Mouse (Mus musculus) liver, embryonic 16.5 days (tissue): ENCODE results near the gene Rbm20. TPM values are rescaled to one million over a fixed set of nuclear protein-coding genes. Genes with fewer than 3 reads are reported as not detected.

ENCODE experiments used
- ATAC-seq: fragments of 200-750 bp; cut with Nextera tagmentation; 2 replicates; pipeline ENCODE4 v1.8.0; 2017; ENCODE audit warnings: low read depth, mild to moderate bottlenecking, moderate number of reproducible peaks, moderate library complexity
- H3K27ac ChIP-seq: fragments of 300-500 bp; sonication (generic); 2 replicates; pipeline ENCODE4 v1.5.1; 2014; ENCODE audit warnings: mild to moderate bottlenecking, low read length
- H3K27me3 ChIP-seq: fragments of 300-500 bp; sonication (generic); 2 replicates; pipeline ENCODE4 v1.6.1; 2014; ENCODE audit warnings: low read depth, low read length, mixed read lengths; ENCODE audit not compliant: control insufficient read depth, insufficient read depth
- H3K36me3 ChIP-seq: fragments of 300-500 bp; sonication (generic); 2 replicates; pipeline ENCODE4 v1.6.1; 2014; ENCODE audit warnings: mild to moderate bottlenecking; ENCODE audit not compliant: control insufficient read depth, insufficient read depth
- H3K4me1 ChIP-seq: fragments of 300-500 bp; sonication (generic); 2 replicates; pipeline ENCODE4 v1.6.1; 2014; ENCODE audit warnings: low read depth, low read length, mixed read lengths; ENCODE audit not compliant: control insufficient read depth
- H3K4me2 ChIP-seq: fragments of 300-500 bp; sonication (generic); 2 replicates; pipeline ENCODE4 v1.6.1; 2014; ENCODE audit warnings: low read depth, low read length, mixed read lengths
- H3K4me3 ChIP-seq: fragments of 300-500 bp; sonication (generic); 2 replicates; pipeline ENCODE4 v1.5.1; 2014; ENCODE audit warnings: low read depth, mild to moderate bottlenecking, low read length
- H3K9ac ChIP-seq: fragments of 300-500 bp; sonication (generic); 2 replicates; pipeline ENCODE4 v1.6.1; 2014; ENCODE audit warnings: low read depth, low read length
- H3K9me3 ChIP-seq: fragments of 300-500 bp; sonication (generic); replicated peaks from 2 replicates; pipeline ENCODE4 v1.6.1; 2016; ENCODE audit warnings: low read length; ENCODE audit not compliant: control insufficient read depth
- WGBS: fragments of 180-500 bp; shearing (Covaris S2); extraction: QIAGEN DNeasy Blood & Tissue Kit; methylation state at CpG from one replicate; pipeline ENCODE4 v1.1.7; 2014; ENCODE audit not compliant: insufficient replicate concordance; 5-methylcytosine and 5-hydroxymethylcytosine counted together
- polyA plus RNA-seq: library from polyadenylated mRNA; unstranded; fragments of >200 nt; fragmentation: Nextera tagmentation; extraction: Ambion mirVana; gene quantifications from 2 replicates; pipeline ENCODE4 v1.2.1, GENCODE M21; 2015

Rbm20 gene
- polyA plus RNA-seq, 1 experiment from 2014 or later: 0.25 TPM

DNA sequence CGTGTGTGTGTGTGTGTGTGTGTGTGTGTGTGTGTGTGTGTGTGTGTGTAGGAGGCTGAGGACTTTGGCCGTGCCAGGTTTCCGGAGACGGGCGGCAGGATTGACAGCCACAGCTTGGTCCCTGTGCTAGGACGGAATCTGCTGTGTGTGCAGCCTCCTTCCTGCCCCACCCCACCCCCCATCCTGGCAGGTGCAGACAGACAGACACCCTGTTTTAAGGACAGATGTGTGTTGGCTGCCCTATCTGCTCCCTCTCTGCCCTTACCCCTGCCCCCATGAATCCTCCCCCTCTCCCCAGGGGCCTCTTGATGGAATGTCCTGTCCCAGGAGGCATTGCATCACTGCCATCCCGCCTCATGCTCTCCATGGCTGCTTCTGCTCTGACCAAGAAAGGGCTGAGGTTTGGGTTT, 77.3 kb downstream of the Rbm20 start:
- ATAC-seq: 0 out of 2 replicates have a peak, but pooled peaks have one; percentile 19
- H3K27me3 ChIP-seq: no peaks in the 10 kb centered on the region
- no peak overlapping the region for H3K4me2 ChIP-seq
- H3K27ac ChIP-seq: no peak overlapping the region
- no peaks in the 10 kb centered on the region for H3K9me3 ChIP-seq
- H3K36me3 ChIP-seq: no peaks in the 10 kb centered on the region
- H3K4me3 ChIP-seq: no peak overlapping the region
- H3K4me1 ChIP-seq: no peaks in the 10 kb centered on the region
- no peak overlapping the region for H3K9ac ChIP-seq
- WGBS: 56% methylated on average over 7 of the region's 7 CpGs

DNA sequence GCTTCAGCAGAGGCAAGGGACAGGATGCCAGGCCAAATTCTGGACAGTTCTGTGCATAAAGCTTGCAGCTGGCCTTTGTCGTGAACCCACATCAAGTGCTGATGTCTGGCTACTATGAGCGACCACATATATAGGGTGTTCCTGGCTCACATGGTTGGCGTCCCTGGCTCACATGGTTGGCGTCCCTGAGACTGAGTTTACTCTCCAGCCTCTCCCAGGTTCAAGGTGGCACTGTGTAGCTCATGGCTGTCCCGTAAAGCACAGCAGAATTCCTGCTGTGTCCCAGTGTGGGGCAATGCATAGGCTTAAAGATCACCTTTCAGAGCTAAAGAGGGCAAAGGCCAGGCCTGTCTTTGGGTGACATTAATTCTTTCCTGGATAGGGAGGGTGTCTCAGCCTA, 78.2 kb downstream of the Rbm20 start:
- Histone ChIP-seq H3K4me3 (no peak overlapping the region), H3K36me3 (no peaks in the 10 kb centered on the region), H3K27ac (no peak overlapping the region), H3K9ac (no peak overlapping the region), H3K27me3 (no peaks in the 10 kb centered on the region), H3K4me2 (no peak overlapping the region), H3K4me1 (no peaks in the 10 kb centered on the region), H3K9me3 (no peaks in the 10 kb centered on the region)
- ATAC-seq: no peak
- 65% methylated on average over 5 of the region's 5 CpGs for WGBS

DNA sequence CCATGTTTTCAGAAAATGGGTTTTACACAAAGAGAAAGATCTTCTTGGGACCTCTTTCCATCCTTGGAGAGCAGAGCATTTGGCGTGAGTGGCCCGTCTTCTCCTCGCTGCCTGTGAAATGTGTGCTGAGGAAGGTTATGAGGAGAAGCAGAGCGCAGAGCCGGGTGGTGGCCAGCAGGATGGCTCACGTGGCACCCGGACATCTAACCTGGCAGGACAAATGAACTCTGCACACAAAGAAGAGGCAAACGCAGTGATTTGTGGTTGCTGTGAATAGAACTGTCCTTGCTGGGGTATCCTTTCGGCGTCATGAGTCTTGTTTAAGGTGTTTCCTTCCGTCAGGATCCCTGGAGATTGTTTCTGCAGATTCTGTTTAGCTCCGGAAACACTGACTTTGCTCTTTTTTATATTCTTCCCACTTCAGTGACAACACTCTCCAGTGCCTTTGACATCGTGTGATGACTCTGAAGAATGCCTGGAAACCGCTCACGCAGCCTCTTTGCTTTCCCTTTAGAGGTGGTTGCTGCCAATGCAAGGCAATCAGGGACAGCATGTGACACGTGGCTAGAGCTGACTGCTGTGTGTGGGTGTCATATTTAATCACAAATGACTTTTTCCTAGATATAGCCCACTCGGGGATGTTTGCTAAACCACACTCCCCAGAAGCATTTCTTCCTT, 80.5 kb downstream of the Rbm20 start:
- Histone ChIP-seq H3K36me3 (no peaks in the 10 kb centered on the region), H3K27me3 (no peaks in the 10 kb centered on the region), H3K9ac (no peak overlapping the region), H3K9me3 (no peaks in the 10 kb centered on the region), H3K27ac (no peak overlapping the region), H3K4me2 (no peak overlapping the region), H3K4me3 (no peak overlapping the region), H3K4me1 (no peaks in the 10 kb centered on the region)
- WGBS: 71% methylated on average over 17 of the region's 17 CpGs
- no peak for ATAC-seq

- Histone ChIP-seq H3K9me3 (no peaks in the 10 kb centered on the region), H3K4me1 (no peaks in the 10 kb centered on the region), H3K36me3 (no peaks in the 10 kb centered on the region), H3K27me3 (no peaks in the 10 kb centered on the region), H3K27ac (no peak overlapping the region), H3K9ac (no peak overlapping the region), H3K4me3 (no peak overlapping the region), H3K4me2 (no peak overlapping the region)
- no peak for ATAC-seq
- 54% methylated on average over 2 of the region's 2 CpGs for WGBS
Observed at GRCm38 (mm10) chr19:53758881-53759418, 81.8 kb downstream of the Rbm20 start.

DNA sequence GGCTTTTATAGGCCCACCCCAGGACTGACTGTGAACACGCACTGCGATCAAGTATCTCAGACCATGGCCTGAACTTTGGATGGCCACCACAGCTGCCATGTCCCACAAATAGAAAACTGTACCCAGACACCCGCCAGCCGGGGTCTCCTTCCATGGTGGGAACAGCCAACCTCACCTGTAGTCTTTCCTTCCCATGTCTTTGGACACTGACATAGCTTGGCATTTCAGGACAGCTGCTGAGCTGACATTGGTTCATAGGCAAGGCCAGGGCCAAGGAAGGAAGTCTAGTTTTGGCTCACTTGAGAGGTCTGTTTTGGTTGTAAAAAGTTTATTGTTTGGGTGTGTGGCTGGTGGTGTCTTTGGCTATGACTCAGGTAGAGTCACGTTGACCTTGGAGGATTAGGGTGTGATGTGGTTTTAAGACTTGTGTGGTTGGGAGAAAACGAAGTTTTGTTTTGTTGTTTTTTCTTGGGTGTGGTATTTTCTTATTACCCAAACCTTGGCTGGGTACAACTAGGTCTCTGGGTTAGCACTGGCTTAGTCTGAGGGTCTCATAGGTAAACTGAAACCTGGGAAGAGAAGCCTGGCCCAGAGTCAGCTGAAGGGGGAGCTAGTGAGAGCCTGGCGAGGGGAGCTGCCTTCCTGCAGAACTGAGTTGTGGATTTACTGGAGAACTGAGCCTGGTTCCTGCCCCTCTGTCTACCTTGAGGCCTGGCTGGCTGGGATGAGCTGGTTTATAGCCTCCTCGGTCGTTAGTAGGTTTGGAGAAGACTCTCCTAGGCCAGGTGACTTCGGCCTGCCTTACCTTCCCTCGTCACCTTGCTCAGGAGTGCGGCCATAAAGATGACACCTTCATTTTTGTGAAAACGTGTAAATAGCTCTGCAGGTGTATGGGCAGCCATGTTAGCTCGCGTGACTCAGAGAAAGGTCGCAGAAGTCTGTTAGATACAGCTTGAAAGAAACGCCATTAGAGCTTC, 83.3 kb downstream of the Rbm20 start:
- ATAC-seq: no peak
- 69% methylated on average over 17 of the region's 17 CpGs for WGBS
- Histone ChIP-seq H3K27ac (no peak overlapping the region), H3K9ac (no peak overlapping the region), H3K36me3 (no peaks in the 10 kb centered on the region), H3K4me2 (no peak overlapping the region), H3K27me3 (no peaks in the 10 kb centered on the region), H3K9me3 (no peaks in the 10 kb centered on the region), H3K4me3 (no peak overlapping the region), H3K4me1 (no peaks in the 10 kb centered on the region)

DNA sequence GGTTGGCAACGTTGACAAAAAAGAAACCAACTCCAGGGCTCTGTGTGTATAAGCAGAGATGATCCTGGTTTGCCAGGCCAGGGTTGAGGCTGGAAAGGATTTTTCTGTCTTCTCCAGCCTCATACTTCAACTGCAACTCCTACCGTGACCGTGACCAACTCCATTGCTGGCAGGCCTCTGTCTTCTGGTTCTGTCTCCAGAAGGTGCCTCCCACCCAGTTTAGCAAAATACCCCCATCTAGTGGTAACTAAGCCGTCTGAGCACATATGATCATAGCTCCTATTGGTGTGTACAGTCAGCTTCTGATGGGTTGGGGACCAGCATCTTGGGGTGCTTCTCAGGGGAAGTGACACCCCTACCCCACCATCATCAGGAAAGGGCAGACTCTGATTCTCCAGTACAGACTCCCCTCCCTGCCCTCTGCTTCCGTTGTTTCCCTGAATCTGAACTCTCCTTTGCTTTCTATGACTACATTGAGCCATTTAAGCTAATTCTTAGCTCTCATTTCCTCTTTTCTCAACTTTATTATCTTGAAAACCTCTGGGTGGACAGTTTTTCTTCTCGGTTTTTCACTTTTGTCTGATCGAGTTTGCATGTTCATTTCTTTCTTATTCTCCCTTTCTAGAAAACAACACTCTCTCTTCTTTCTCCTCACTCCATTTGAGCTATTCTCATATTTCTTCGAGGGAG, 85.8 kb downstream of the Rbm20 start:
- Histone ChIP-seq H3K4me3 (no peak overlapping the region), H3K4me2 (no peak overlapping the region), H3K36me3 (no peaks in the 10 kb centered on the region), H3K4me1 (no peaks in the 10 kb centered on the region), H3K27me3 (no peaks in the 10 kb centered on the region), H3K27ac (no peak overlapping the region), H3K9ac (no peak overlapping the region), H3K9me3 (no peaks in the 10 kb centered on the region)
- no peak for ATAC-seq
- WGBS: 40% methylated on average over 8 of the region's 8 CpGs

- no peak overlapping the region for H3K4me3 ChIP-seq
- H3K27me3 ChIP-seq: no peaks in the 10 kb centered on the region
- H3K4me1 ChIP-seq: peaks cover 3% of the 10 kb centered on the region
- H3K9ac ChIP-seq: no peak overlapping the region
- H3K27ac ChIP-seq: no peak overlapping the region
- H3K9me3 ChIP-seq: no peaks in the 10 kb centered on the region
- no peak overlapping the region for H3K4me2 ChIP-seq
- WGBS: 62% methylated on average over 7 of the region's 7 CpGs
- no peak for ATAC-seq
- H3K36me3 ChIP-seq: no peaks in the 10 kb centered on the region
Observed at GRCm38 (mm10) chr19:53764688-53765478, 87.8 kb downstream of the Rbm20 start.

DNA sequence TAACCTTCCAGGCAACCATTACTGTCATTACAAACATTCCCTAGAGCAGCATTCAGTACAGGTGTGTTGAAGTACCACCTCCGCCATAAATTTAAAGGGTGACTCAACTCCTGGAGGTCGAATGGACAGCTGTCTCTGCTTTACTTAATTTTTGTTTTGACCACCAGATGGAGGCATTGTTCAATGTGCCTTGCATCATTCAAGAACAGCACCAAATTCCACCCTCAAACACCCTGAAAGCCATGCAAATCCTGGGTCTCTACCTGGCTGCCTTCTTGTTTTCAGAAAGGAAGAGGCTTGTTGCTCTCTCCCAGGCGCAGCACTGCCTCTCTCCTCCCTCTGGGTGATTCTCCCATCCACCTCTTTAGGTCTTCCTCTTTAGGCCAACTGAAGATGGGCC, 91.4 kb downstream of the Rbm20 start:
- no peak for ATAC-seq
- H3K4me1 ChIP-seq: peaks cover 19% of the 10 kb centered on the region
- H3K4me3 ChIP-seq: no peak overlapping the region
- 17% methylated on average over 3 of the region's 3 CpGs for WGBS
- H3K9me3 ChIP-seq: no peaks in the 10 kb centered on the region
- no peak overlapping the region for H3K27ac ChIP-seq
- H3K27me3 ChIP-seq: no peaks in the 10 kb centered on the region
- no peak overlapping the region for H3K9ac ChIP-seq
- no peaks in the 10 kb centered on the region for H3K36me3 ChIP-seq
- H3K4me2 ChIP-seq: no peak overlapping the region
